Mouse (Mus musculus): Measurements from ENCODE around the gene Fmo2.

GRCm38 (mm10) chr1:162931310-162931875 lies 32.9 kb upstream of the Fmo2 start:
- no peak for TF ChIP-seq POLR2A (IDR thresholded peaks at IDR 0.05; ENCODE audit: borderline replicate concordance, insufficient read depth, low read length)
- TF ChIP-seq CTCF (IDR thresholded peaks at IDR 0.05; ENCODE audit: borderline replicate concordance, insufficient read depth, low read depth, low read length) = no peak
